Mouse (Mus musculus) NIH3T3 (cell line): ENCODE data around the gene Tmem186.

Experiments
- DNase-seq: peaks from one replicate; pipeline ENCODE4 v3.0.0-alpha.2; 2012; ENCODE audit warnings: low read depth

Tmem186 gene

GRCm38 (mm10) chr16:8612214-8613005, 25.1 kb downstream of the Tmem186 start:
- no peak for DNase-seq

- no peak for DNase-seq
These were observed 27.1 kb downstream of the Tmem186 start for GRCm38 (mm10) chr16:8610397-8610796.

GRCm38 (mm10) chr16:8603789-8604188, 33.7 kb downstream of the Tmem186 start:
- DNase-seq, result no peak

- no peak for DNase-seq
These were observed 40.0 kb downstream of the Tmem186 start for GRCm38 (mm10) chr16:8597516-8597915.

GRCm38 (mm10) chr16:8596336-8596735, 41.2 kb downstream of the Tmem186 start:
- no peak for DNase-seq

- no peak for DNase-seq
These were observed 42.1 kb downstream of the Tmem186 start for GRCm38 (mm10) chr16:8595411-8595810.

- no peak for DNase-seq
These were observed 52.5 kb downstream of the Tmem186 start for GRCm38 (mm10) chr16:8585056-8585455.

GRCm38 (mm10) chr16:8584248-8584647, 53.3 kb downstream of the Tmem186 start:
- DNase-seq, result no peak
